Mouse (Mus musculus) adrenal gland (tissue): ENCODE results near the gene Ackr2.

ENCODE experiments used
- intact Hi-C: fragments of 180-260 bp; cut with DNase I; formaldehyde crosslinking; loops from one replicate; pipeline ENCODE4 v1.15.1; 2025

Ackr2 gene

GRCm38 (mm10) chr9:121915056-121915455 lies 16.9 kb downstream of the Ackr2 start:
- intact Hi-C loops: no loop called here

- intact Hi-C loops: no loop called here
Measured at GRCm38 (mm10) chr9:121916102-121916501, 17.9 kb downstream of the Ackr2 start, which contains the start of gene Cyp8b1. Gene Cyp8b1, minus strand, starts transcription at chr9:121916305.

DNA sequence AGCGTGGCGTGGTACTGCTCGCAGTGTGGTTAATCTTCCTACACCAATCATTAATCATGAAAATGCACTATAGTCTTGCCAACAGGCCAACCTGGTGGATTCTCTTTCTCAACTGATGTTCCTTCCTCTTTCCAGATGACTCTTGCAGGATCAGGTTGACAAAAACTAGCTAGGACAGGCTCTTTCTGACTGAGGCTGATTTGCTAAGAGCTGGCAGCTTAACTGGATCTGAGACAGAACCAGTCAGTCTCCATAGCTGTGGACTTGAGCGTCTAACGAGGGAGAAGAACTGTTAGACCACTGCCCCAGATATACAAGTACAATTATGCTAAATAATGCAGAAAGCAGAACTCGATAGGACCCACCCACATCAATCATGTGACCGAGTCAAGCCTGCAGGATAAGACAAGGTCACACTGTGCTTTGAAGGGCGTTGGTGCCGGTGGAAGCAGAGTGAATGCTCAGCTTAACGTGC lies 20.9 kb downstream of the Ackr2 start:
- intact Hi-C loops: no loop called here

DNA sequence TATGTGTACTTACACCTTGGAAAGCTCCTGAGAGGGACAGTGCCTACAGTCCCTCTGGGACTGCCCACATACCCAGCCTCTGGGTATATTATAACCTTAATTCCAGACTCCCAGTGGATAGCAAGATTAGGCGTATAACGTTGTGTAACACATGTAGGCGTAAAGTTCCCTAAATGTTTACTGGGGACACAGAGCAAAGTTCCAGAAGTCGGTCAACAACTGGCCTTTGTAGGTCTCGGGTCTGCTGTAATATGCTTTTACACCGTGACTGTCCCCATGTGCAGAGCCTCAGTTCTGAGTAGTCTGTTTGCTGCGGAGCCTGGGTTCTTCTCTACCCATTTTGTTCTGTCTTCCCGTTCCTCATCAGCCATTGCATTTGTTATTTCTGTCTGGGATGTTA lies 25.3 kb downstream of the Ackr2 start:
- intact Hi-C loops: no loop called here

DNA sequence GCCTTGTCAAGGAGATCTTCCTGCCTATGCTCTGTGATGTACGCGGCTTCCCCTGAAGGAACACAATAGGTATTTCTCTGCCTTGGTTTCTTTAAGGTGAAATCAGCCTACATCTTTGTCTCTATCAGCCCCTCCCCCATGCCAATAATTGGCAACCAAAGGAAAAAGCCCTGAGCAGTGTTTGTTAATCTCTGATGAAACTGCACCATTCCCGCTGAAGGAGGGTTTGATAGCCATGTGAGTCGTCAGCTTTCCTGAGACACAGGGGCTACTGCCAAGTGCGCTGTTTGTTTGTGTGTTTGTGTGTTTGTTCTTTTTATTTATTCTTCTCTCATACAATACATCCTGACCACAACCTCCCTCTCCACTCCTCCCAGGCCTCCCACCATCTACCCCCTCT lies 25.8 kb downstream of the Ackr2 start:
- intact Hi-C loops: no loop called here

- intact Hi-C loops: loop anchor here (5.0 kb wide), 1 partner anchor 43 kb away; no protein-coding TSS in a partner anchor
Measured at GRCm38 (mm10) chr9:121924901-121925560, 26.9 kb downstream of the Ackr2 start.

DNA sequence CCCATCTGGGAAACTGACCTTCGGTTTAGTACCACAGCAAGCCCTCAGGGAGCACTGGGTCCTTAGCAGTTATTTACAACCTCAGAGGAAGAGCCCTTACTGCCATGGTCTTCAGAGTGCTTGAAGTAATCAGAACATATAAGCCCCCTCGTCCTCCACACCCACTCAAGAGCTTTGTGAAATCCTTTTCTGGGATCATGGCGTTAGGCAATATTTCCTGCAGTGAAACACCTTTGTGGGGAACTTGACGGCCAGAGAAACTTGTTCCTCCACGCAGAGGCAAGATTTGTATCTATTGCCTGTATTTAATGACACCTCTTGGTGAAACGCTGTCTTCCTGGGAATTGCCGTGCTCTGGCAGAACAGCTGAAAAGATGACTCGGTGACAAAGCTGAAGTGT lies 27.8 kb downstream of the Ackr2 start:
- intact Hi-C loops: loop anchor here (5.0 kb wide), 1 partner anchor 44 kb away; no protein-coding TSS in a partner anchor

- intact Hi-C loops: loop anchor here (5.0 kb wide), 1 partner anchor 45 kb away; no protein-coding TSS in a partner anchor
Measured at GRCm38 (mm10) chr9:121926634-121927405, 28.7 kb downstream of the Ackr2 start.

DNA sequence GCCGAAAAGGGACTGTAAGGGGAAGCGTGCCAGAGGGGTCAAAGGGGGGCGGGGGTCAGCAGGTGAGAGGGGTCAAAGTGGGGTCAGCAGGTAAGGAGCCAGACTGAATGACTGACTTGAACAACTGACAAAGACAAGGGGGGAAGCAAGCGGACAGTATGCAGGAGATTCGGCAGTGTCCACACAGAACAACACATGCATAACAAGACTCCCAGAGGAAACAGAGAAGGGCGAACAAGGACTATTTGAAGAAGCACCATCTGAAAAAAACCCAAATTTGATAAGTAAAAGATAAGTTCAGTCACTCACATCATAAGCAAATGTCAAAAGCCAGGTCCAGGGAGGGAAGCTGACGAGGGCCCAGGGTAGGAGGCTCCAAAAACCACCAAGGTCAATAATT lies 29.6 kb downstream of the Ackr2 start:
- intact Hi-C loops: loop anchor here (5.0 kb wide), 1 partner anchor 45 kb away; no protein-coding TSS in a partner anchor

GRCm38 (mm10) chr9:121928498-121928897 lies 30.3 kb downstream of the Ackr2 start:
- intact Hi-C loops: loop anchor here (5.0 kb wide), 1 partner anchor 46 kb away; no protein-coding TSS in a partner anchor

DNA sequence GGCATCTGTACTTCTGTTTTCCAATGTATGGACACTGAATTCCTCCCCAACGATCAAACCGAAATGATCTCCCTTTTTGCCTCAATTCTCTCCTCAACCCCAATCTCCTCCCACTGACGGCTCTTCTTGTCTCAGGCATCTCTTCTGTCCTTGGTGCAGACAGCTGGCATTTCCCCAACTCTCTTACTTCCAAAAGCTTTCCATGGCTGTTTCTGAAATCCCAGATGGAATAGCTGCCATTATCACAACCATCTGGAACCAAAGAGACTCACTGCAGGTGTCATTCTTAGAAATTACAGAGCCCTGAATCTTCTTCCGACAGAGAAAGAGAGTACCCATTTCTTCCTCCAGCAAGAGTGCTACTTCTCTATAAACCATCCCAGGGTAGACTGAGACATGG lies 36.7 kb downstream of the Ackr2 start:
- intact Hi-C loops: no loop called here

- intact Hi-C loops: no loop called here
Measured at GRCm38 (mm10) chr9:121936952-121937351, 38.8 kb downstream of the Ackr2 start.

DNA sequence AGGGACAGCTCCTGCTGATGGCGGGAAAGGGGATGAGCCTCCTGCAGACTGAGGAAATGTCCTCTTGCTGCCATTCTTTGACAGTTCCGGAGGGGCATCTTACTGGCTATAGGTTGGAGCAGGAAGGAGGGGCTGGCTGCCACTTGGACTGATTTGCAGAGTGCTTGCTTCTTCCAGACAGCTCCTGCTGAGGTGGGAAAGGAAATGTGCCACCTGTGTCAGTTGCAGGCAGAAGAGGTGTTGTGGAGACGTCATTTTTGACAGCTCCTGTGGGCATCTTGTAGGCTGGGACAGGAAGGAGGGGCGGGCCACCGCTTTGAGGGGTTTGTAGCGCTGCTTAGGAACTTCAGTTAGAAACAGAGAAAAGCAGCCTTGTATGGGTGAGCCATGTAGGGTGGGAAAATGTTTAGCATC lies 39.3 kb downstream of the Ackr2 start:
- intact Hi-C loops: no loop called here

DNA sequence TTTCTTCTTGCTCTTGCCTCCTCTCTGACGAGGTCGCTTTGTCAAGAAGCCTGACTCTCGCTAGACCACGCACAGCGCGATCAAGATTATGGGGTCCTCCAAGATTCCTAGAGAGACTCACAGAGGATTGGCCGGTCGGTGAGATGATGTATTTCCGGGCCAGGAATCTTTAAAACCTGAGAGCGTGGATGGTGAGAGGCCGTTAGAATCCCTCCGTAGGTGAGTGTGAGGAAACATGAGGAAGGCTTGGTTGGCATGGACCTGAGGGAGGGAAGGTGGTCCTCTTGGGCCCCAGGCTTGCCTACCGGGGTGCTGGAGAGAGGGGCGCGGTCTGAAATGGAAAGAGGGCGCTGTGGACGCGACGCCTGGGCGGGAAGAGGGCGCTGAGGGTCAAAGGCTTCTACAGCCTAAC lies 39.8 kb downstream of the Ackr2 start:
- intact Hi-C loops: no loop called here

GRCm38 (mm10) chr9:121943005-121943404 lies 44.9 kb downstream of the Ackr2 start:
- intact Hi-C loops: no loop called here

DNA sequence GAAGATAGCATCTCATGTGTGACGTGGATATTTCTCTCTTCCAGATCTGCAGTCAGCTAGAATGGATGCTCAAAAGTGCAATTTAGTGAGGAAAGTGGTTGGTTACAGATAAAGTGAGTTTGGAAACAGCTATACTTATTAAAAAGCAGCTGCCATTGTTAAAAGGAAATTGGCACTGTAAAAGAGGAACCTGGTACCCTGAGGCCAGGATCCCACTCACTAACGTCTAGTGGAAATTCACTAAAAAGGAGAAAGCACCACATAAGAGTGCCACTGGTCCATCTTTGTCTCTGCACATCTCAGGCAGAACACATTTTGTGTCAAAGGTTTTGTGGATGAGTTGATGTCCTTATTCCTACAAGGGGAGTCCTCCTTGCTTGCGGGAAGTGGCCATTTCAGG lies 45.5 kb downstream of the Ackr2 start:
- intact Hi-C loops: no loop called here

- intact Hi-C loops: loop anchor here (1.0 kb wide), 2 partner anchors 38 to 67 kb away; no protein-coding TSS in a partner anchor
Measured at GRCm38 (mm10) chr9:121947784-121948183, 49.6 kb downstream of the Ackr2 start.

- intact Hi-C loops: loop anchor here (1.0 kb wide), 1 partner anchor 66 kb away; no protein-coding TSS in a partner anchor
Measured at GRCm38 (mm10) chr9:121948431-121948830, 50.3 kb downstream of the Ackr2 start.

- intact Hi-C loops: no loop called here
Measured at GRCm38 (mm10) chr9:121950418-121951113, 52.4 kb downstream of the Ackr2 start, which contains the start of gene Fam198a. Gene Fam198a, plus strand, starts transcription at chr9:121950988.

DNA sequence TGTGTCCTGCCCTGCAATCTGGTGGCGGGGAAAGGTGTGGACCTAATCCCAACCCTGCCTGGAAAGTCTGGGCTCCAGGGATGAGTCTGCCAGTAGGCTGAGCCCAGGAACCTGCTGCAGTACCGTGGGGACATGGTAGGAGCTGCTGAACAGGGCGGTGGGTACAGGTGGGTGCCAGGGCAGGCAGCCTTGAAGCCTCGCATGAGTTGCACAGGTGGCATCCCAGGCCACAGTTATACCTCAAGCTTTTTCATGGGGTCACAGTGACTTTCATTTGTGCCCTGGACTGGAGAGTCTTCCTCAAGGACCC lies 52.9 kb downstream of the Ackr2 start:
- intact Hi-C loops: no loop called here

GRCm38 (mm10) chr9:121952596-121952995 lies 54.4 kb downstream of the Ackr2 start:
- intact Hi-C loops: no loop called here
